Mouse (Mus musculus) adrenal gland, postnatal 10 days (tissue): ENCODE measurements around the gene 4931428L18Rik. TPM values are rescaled to one million over a fixed set of nuclear protein-coding genes. Genes with fewer than 3 reads are reported as not detected.
"Not testable (repeated sequence)": the region's sequence is repeated elsewhere in the genome, so short reads cannot be mapped to it uniquely, and the experiment has no call there.

Experiments used
- DNase-seq: peaks from one replicate; pipeline ENCODE4 v3.0.0; 2021; ENCODE audit warnings: mixed read lengths
- total RNA-seq, 2 experiments: library from RNA; stranded (reverse); gene quantifications; 2 replicates each; pipeline ENCODE4 v1.2.3; 2021

Gene 4931428L18Rik
- total RNA-seq, 2 experiments from 2014 or later: 0.54 TPM; not detected in 1

DNA sequence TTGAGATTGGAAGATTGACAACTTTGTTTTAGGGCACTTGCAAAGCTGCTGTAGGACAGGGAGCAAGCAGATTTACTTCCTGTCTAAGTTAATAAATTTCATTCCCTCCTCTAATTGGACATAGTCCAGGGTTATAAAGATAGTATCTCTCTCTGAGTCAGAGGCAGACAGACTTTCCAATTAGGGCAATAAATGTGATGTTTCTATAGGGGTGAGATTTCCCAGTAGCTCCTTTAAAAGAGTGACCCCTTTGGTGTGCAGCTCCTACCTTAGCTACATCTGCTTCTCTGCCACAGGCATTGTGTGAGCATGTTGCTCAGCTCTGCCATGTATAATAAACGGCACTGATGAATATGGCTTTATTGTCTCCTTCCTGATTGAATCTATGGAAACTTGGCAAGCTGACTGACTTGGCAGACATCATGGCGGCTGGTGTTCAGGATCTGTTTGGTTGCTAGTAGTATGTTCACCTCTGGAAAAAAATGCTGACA is 163.6 kb downstream of the 4931428L18Rik start:
- DNase-seq: no peak

- no peak for DNase-seq
These were observed 164.3 kb downstream of the 4931428L18Rik start for GRCm38 (mm10) chr1:31058196-31058595.

GRCm38 (mm10) chr1:31051370-31051921 is 171.0 kb downstream of the 4931428L18Rik start:
- DNase-seq: peak; percentile 59

DNA sequence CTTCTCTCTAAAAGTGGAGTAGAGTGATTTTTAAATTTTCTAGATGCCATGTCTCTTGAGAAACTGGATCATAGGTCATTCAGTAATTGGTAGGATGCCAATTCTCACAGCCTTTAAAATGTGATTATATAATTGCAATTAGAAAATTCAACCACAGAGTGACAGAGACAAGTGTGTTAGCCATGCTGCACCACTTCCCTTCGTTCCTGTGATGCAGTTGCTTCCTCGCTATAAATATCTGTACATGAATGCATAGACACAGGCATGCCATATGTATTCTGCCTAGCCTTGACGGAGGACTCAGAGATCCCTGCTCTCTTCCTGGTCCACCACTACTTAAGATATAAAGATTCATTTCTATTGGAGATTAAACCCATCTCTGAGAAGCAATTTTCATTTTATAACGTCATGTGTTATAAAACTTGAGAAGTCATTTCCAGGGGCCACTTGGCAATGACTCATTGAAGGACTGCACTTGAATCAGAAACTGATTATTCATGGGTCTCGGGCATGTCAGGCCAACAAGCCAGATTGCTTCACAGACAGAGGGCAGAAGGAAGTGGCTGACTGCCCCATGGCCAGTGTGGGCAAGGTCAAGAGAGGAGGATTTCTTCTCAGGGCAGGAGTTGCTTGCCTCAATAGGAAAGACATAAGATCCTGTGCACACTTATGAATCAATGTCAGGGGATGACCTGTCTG is 172.4 kb downstream of the 4931428L18Rik start:
- DNase-seq: peak; percentile 79

DNA sequence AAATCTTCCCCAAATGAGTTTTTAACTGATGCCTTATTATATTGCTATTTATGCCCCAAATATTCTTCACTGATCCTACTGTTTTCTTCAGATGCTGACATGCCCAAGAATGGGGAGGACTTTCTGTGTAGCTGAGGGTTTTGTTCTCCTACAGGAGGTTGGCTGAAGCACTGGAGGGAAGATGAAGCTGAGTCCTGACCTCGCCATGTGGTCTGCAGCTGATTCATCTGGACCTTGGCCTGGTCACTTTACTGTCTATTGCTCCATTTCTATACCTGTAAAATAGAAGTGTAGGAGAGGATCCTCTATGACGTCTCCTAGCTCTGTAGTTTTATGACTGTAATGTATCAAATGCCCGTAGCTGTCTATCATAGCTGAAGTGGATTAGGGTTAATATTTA is 179.3 kb downstream of the 4931428L18Rik start:
- no peak for DNase-seq

- DNase-seq: no peak
These were observed 179.7 kb downstream of the 4931428L18Rik start for GRCm38 (mm10) chr1:31042793-31043192.

- DNase-seq: no peak
These were observed 188.5 kb downstream of the 4931428L18Rik start for GRCm38 (mm10) chr1:31033851-31034534.

- peak; percentile 14 for DNase-seq
These were observed 190.1 kb downstream of the 4931428L18Rik start for GRCm38 (mm10) chr1:31032351-31032750.

GRCm38 (mm10) chr1:31023173-31023572 is 199.3 kb downstream of the 4931428L18Rik start:
- no peak for DNase-seq

- peak; percentile 89 for DNase-seq
These were observed 203.2 kb downstream of the 4931428L18Rik start for GRCm38 (mm10) chr1:31019283-31019682.

DNA sequence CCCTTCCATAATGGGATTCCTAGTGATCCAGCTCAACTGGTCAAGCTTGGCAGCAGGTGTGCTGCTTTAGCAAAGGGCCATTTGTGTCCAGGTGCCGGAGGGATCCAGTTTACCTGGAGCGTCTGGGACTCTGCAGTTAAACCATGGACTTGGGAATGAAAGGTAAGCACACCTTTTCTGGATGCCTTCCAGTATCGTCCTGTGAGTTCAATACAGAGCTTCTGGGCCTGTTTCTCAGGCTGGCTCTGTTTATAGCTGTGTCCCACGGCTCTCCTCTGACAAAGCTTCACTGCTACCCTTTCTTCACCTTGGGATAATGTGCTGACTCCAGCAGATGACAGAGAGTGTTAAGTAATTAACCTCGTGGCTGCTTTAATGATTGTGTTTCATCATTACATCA is 205.1 kb downstream of the 4931428L18Rik start:
- peak; percentile 8 for DNase-seq

GRCm38 (mm10) chr1:31016068-31016467 is 206.4 kb downstream of the 4931428L18Rik start:
- DNase-seq: no peak

DNA sequence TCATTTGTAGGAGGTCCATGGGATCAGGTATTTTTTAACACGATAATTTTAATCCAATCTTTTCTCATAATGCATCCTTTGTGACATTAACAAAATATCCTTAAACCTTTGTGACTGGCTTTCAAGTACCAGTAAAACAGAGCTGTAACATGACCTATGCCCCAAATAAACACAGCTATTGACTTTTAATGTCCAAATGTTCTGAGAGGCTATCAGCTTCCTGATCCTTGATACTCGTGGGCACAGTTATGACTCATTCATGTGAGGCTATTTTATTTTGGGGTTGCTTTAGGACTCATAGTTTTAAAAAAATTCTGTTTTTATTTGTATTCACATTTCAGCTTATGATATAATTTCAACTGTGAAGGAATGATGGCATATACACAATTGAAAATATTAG is 207.2 kb downstream of the 4931428L18Rik start:
- DNase-seq: no peak

GRCm38 (mm10) chr1:30977868-30978267 is 244.6 kb downstream of the 4931428L18Rik start, which contains the start of gene AC153137.1:
TSS of gene AC153137.1 (minus strand) at chr1:30977968.
- DNase-seq: not testable (repeated sequence)

- peak; percentile 12 for DNase-seq
These were observed 245.2 kb downstream of the 4931428L18Rik start for GRCm38 (mm10) chr1:30977239-30977638.

DNA sequence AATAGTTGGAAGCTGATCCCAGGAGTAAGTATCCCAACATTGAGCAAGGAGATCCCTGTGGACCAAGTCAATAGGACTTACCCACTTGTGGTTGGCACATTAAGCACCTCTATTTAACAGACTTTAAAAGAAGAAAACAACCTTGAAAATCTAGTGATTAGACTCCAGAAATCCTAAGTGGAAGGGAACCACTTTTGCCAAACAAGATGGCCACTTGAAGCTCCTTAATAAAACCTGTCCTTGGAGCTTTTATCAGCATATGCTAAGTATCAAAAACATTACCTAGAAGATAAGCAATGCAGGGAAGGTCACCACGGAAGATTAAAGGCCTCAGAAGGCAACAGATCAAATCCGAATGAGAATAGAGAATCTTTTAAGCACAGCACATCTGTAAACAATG is 270.7 kb downstream of the 4931428L18Rik start:
- no peak for DNase-seq

DNA sequence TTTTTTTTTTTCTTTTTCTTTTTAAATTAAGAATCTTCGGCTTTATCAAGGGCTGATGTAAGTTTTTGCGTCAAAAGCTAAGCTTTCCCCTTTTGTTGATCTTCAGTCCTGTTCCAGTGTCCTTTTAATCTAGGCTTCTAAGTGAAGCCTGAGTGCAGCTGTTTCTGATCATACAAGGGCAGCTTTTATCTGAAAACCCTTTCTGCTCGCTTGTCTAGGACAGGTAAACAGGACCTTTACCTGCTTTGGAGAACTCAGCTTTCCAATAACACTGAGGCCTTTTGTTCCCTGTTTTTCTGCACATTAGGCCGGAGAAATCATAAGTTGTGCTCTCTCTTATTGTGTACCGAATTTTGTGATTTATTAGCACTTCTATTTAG is 272.0 kb downstream of the 4931428L18Rik start:
- DNase-seq: no peak

DNA sequence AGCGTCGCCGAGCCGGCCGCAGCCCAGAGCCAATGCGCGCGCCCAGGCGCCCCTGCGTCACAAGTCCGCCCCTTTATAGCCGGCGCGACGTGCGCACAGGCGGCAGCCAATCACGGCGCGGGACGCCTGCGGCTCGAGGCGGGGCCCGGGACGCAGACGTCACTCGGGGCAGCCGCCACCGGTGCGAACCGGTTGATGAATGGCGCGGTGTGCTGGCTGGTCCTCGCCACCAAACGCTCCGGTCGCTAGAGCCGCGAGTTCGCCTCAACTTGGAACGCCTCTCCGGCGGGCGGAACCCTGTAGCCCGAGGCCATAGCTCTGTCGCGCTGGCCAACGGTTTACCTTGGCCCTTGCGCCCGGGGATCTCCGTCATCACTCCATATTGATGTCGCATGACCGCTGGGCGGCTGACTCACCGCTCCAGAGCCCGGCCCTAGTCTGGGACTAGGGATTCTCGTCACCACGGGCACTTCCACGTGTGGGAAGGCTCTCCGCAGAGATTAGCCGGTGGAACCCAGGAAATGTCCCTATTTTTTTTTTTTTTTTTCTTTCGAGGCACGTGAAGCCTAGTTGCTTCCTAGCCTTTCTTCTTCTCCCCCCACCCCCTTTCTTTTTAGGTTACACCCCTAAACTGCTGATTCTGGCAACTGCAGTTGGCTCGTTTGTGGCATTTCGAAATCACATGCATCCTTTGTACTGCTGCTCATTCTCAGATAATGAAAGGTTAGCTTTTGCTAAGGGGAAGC is 272.6 kb downstream of the 4931428L18Rik start:
- peak; percentile 98 for DNase-seq

- DNase-seq: peak; percentile 76
These were observed 273.4 kb downstream of the 4931428L18Rik start for GRCm38 (mm10) chr1:30948950-30949639.

GRCm38 (mm10) chr1:30948361-30948949 is 274.0 kb downstream of the 4931428L18Rik start:
- DNase-seq: peak; percentile 39
